In the genomic region with DNA sequence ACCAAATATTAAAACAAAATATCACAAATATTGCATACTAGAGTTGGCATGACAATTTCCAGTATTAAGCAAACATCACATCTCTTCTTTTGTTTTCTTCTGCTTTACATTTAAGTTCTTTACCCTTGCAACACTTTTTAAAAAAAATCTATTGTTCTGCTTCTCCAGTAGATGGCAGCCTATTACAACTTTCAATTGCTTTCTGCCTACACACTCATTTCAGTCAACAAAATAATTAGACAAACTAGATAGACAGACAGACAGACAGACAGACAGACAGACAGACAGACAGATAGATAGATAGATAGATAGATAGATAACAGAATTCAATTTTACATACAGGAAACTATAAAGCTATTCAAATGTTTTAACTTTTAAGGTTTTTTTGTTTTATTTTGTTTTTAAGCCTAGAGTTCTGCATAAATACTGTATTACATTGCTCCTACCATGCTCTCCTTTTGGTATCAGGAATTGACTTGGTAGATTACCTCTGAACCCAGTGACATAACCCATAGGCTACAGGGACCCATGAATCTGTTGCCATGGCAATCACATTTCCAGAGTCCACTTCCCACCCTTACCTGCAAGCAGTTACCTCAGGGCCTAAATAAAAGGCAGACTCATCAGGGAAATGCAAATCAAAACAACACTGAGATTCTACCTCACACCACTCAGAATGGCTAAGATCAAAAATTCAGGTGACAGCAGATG, we compare ENCODE assay signal across 13 mouse cellular contexts. TPM values are rescaled to one million over a fixed set of nuclear protein-coding genes. Genes with fewer than 3 reads are reported as not detected.
DNase-seq lines count a peak whose midpoint lies in the region; ATAC-seq lines count a peak whose summit lies in the region.
"Had no signal": no experiment of that assay in that cellular context is flagged by ENCODE, and none has a peak within 500 bp of the region (broad histone marks: within the 10 kb centered on the region; RNA-seq: fewer than 3 reads in every experiment).

No protein-coding gene starts in this region.

- DNase-seq in neural tube, embryonic 10.5 days (ENCODE audit: extremely low spot score, low spot score) = no peak
- DNase-seq in embryo, embryonic 10 days (ENCODE audit: low spot score) = peak; percentile 69
- peak; percentile 5 for DNase-seq in retina, postnatal 7 days (ENCODE audit: low read depth, low spot score)
- no peak for DNase-seq in left cerebral cortex, postnatal 4 days
- no peak for DNase-seq in left cerebral cortex, postnatal 36 days (ENCODE audit: low spot score in 2 of 2)
- DNase-seq: cerebellum, adult 18-20 months; kidney, postnatal 25 days; liver, embryonic 13.5 days; spleen, adult 18-20 months had no signal

- H3K27ac ChIP-seq in hindbrain, embryonic 13.5 days = no peak overlapping the region
- H3K27ac ChIP-seq in hindbrain, embryonic 16.5 days (ENCODE audit: low read depth, low read length) = no peak overlapping the region
- no peak overlapping the region for H3K27ac ChIP-seq in neural tube, embryonic 12.5 days
- H3K27ac ChIP-seq: liver, embryonic 13.5 days; neural tube, embryonic 13.5 days had no signal

- no peaks in the 10 kb centered on the region for H3K36me3 ChIP-seq in hindbrain, embryonic 13.5 days
- no peaks in the 10 kb centered on the region for H3K36me3 ChIP-seq in hindbrain, embryonic 16.5 days (ENCODE audit: control insufficient read depth, insufficient read depth, low read length)
- H3K36me3 ChIP-seq in neural tube, embryonic 12.5 days = no peaks in the 10 kb centered on the region
- H3K36me3 ChIP-seq: liver, embryonic 13.5 days; neural tube, embryonic 13.5 days had no signal

- H3K4me2 ChIP-seq in hindbrain, embryonic 13.5 days = no peak overlapping the region
- H3K4me2 ChIP-seq in hindbrain, embryonic 16.5 days (ENCODE audit: low read length) = no peak overlapping the region
- no peak overlapping the region for H3K4me2 ChIP-seq in neural tube, embryonic 12.5 days (replicated peaks)
- H3K4me2 ChIP-seq: liver, embryonic 13.5 days; neural tube, embryonic 13.5 days had no signal

- H3K4me3 ChIP-seq in hindbrain, embryonic 13.5 days = no peak overlapping the region
- no peak overlapping the region for H3K4me3 ChIP-seq in hindbrain, embryonic 16.5 days (ENCODE audit: low read length)
- H3K4me3 ChIP-seq in neural tube, embryonic 12.5 days = no peak overlapping the region
- H3K4me3 ChIP-seq: liver, embryonic 13.5 days; neural tube, embryonic 13.5 days had no signal

- intact Hi-C loops in left cerebral cortex, postnatal 4 days (cut with DNase I) = loop anchor here (1.0 to 5.0 kb wide), 2 partner anchors 428 to 521 kb away; a partner anchor contains a TSS
- intact Hi-C loops in left cerebral cortex, postnatal 36 days (cut with DNase I) = loop anchor here (1.0 to 10.0 kb wide), 3 partner anchors 201 to 524 kb away; a partner anchor contains a TSS

- no peaks in the 10 kb centered on the region for H3K27me3 ChIP-seq in hindbrain, embryonic 13.5 days
- no peaks in the 10 kb centered on the region for H3K27me3 ChIP-seq in hindbrain, embryonic 16.5 days (replicated peaks; ENCODE audit: control insufficient read depth, insufficient read depth, low read length)
- no peaks in the 10 kb centered on the region for H3K27me3 ChIP-seq in neural tube, embryonic 12.5 days (replicated peaks)
- H3K27me3 ChIP-seq: liver, embryonic 13.5 days; neural tube, embryonic 13.5 days had no signal

- no peaks in the 10 kb centered on the region for H3K9me3 ChIP-seq in hindbrain, embryonic 13.5 days
- H3K9me3 ChIP-seq in hindbrain, embryonic 16.5 days (ENCODE audit: control insufficient read depth, low read length) = no peaks in the 10 kb centered on the region
- H3K9me3 ChIP-seq in neural tube, embryonic 12.5 days = no peaks in the 10 kb centered on the region
- H3K9me3 ChIP-seq: liver, embryonic 13.5 days; neural tube, embryonic 13.5 days had no signal

- no peak overlapping the region for H3K9ac ChIP-seq in hindbrain, embryonic 13.5 days
- H3K9ac ChIP-seq in hindbrain, embryonic 16.5 days (ENCODE audit: low read depth, low read length) = no peak overlapping the region
- no peak overlapping the region for H3K9ac ChIP-seq in neural tube, embryonic 12.5 days
- H3K9ac ChIP-seq: liver, embryonic 13.5 days; neural tube, embryonic 13.5 days had no signal

- ATAC-seq in hindbrain, embryonic 13.5 days (ENCODE audit: low FRiP score) = peak; percentile 59; the same call in 1 of the 2 replicates
- no peak for ATAC-seq in hindbrain, embryonic 16.5 days
- ATAC-seq in neural tube, embryonic 12.5 days (ENCODE audit: low FRiP score, low read depth) = 0 out of 2 replicates have a peak, but pooled peaks have one; percentile 9

- H3K4me1 ChIP-seq in hindbrain, embryonic 13.5 days (replicated peaks) = no peaks in the 10 kb centered on the region
- no peaks in the 10 kb centered on the region for H3K4me1 ChIP-seq in hindbrain, embryonic 16.5 days (ENCODE audit: control insufficient read depth, insufficient read depth, low read depth, low read length)
- H3K4me1 ChIP-seq in neural tube, embryonic 12.5 days = no peaks in the 10 kb centered on the region
- H3K4me1 ChIP-seq: liver, embryonic 13.5 days; neural tube, embryonic 13.5 days had no signal

RNA-seq across cellular contexts. Expression of a gene that starts 26.8 kb away (rescaled TPM):
- polyA plus RNA-seq in hindbrain, embryonic 13.5 days (2015; fragmentation: Nextera tagmentation; extraction: Ambion mirVana) = 26.0 and 27.5 TPM in 2 replicates
- polyA plus RNA-seq in hindbrain, embryonic 16.5 days (2015; fragmentation: Nextera tagmentation; extraction: Ambion mirVana) = 56.1 and 66.3 TPM in 2 replicates
- polyA plus RNA-seq in neural tube, embryonic 12.5 days (2016; fragmentation: Nextera tagmentation; extraction: Ambion mirVana) = 9.5 and 11.0 TPM in 2 replicates
- 10 to 100 TPM; 89.3 to 98.0 TPM for total RNA-seq in left cerebral cortex, postnatal 4 days (2021)
- 10 to 100 TPM; 85.5 to 86.6 TPM for total RNA-seq in left cerebral cortex, postnatal 36 days (2021)

Comparison
In these comparisons a context has a peak if more than half of its experiments do, and no peak if none do; other contexts are left out.
1. DNase-seq: peak in embryo, embryonic 10 days (single experiment) and retina, postnatal 7 days (single experiment); none in neural tube, embryonic 10.5 days (single experiment), left cerebral cortex, postnatal 4 days (single experiment) and left cerebral cortex, postnatal 36 days (0 of 2).